Mouse (Mus musculus): Measurements from ENCODE around the gene Raly. TPM values are rescaled to one million over a fixed set of nuclear protein-coding genes. Genes with fewer than 3 reads are reported as not detected.

Gene Raly
- polyA plus RNA-seq, 1 experiment from 2014 or later: 73.2 TPM

DNA sequence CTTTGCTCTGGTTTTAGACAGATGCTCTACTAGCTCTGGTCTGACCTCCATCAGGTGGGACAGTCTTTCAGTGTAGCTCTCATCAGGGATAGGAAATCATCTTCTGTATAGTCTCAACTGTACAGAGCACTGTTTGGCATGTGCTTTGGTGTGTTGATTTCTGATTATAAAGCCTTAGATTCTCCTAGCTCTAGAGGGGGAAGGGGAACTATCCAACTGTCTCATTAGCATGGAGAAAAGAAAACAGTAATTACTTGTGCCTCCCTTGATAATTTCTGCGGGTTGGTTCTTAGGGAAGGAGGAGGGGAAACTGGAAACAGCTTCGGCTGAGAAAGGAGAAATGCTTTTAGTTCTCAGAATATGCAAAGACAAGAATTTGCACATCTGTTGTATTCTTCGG lies 26.2 kb downstream of the Raly start:
- DNase-seq (ENCODE audit: low spot score) (no peak), ATAC-seq (replicated peaks; ENCODE audit: low FRiP score, low TSS enrichment, low read depth) (no peak)
- Histone ChIP-seq H3K4me2 (ENCODE audit: low read length) (no peak overlapping the region), H3K27me3 (replicated peaks; ENCODE audit: control insufficient read depth, insufficient read depth, low read length) (no peaks in the 10 kb centered on the region), H3K27ac (ENCODE audit: low read depth) (no peak overlapping the region), H3K9ac (ENCODE audit: low read length) (no peak overlapping the region), H3K4me3 (ENCODE audit: low read depth, low read length) (no peak overlapping the region), H3K4me1 (replicated peaks; ENCODE audit: control insufficient read depth, insufficient read depth, low read length) (peaks cover 15% of the 10 kb centered on the region), H3K9me3 (ENCODE audit: control insufficient read depth, low read length) (no peaks in the 10 kb centered on the region), H3K36me3 (ENCODE audit: control insufficient read depth, insufficient read depth, low read length) (no peaks in the 10 kb centered on the region)
- WGBS: 69% methylated on average over 3 of the region's 3 CpGs

DNA sequence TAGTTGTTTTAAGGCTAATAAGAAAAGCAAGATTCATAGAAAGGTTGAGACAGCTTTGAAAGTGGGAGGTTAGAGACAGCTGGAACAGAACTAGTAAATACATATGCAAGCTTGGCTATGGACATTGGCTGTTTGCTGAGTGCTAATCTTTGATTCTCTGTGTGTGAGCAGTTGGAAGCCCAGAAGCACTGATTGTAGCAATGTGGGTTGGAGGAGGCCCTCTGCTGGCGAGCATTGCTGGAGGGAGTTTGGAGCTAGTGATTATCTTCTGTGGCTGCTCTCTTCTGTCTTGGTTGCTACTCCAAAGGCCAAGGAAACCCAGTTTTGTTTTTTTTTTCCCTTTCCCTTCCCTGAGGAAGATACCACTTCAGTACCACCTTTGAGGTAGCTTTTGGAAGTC lies 26.9 kb downstream of the Raly start:
- H3K9me3 ChIP-seq (ENCODE audit: control insufficient read depth, low read length): no peaks in the 10 kb centered on the region
- H3K27ac ChIP-seq (ENCODE audit: low read depth): no peak overlapping the region
- no peak overlapping the region for H3K9ac ChIP-seq (ENCODE audit: low read length)
- no peaks in the 10 kb centered on the region for H3K27me3 ChIP-seq (replicated peaks; ENCODE audit: control insufficient read depth, insufficient read depth, low read length)
- H3K4me3 ChIP-seq (ENCODE audit: low read depth, low read length): no peak overlapping the region
- ATAC-seq (replicated peaks; ENCODE audit: low FRiP score, low TSS enrichment, low read depth): no peak
- peaks cover 15% of the 10 kb centered on the region for H3K4me1 ChIP-seq (replicated peaks; ENCODE audit: control insufficient read depth, insufficient read depth, low read length)
- DNase-seq (ENCODE audit: low spot score): no peak
- WGBS: 32% methylated on average over 1 of the region's 1 CpGs
- H3K36me3 ChIP-seq (ENCODE audit: control insufficient read depth, insufficient read depth, low read length): no peaks in the 10 kb centered on the region
- no peak overlapping the region for H3K4me2 ChIP-seq (ENCODE audit: low read length)

DNA sequence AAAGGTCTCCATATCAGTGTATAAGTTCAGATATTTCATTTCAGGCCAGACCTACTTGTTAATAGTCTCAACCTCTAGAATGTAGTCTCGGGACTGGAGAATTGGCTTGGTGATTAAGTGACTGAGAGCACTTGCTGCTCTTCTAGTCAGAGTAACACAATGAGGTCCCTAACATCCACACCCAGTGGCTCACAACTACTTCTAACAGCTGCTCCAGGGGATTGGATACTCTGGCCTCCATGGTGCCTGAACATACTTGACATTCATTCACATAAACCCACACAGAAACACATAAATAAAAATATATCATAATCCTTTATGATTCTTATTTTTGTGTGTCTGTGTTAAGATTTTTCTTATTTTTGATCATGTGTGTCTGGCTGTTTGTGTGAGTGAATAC lies 27.7 kb downstream of the Raly start:
- Histone ChIP-seq H3K27ac (ENCODE audit: low read depth) (no peak overlapping the region), H3K9me3 (ENCODE audit: control insufficient read depth, low read length) (no peaks in the 10 kb centered on the region)
- 66% methylated on average over 1 of the region's 1 CpGs for WGBS

GRCm38 (mm10) chr2:154820346-154820745 lies 29.4 kb downstream of the Raly start:
- ATAC-seq (replicated peaks; ENCODE audit: low FRiP score, low TSS enrichment, low read depth) (no peak), DNase-seq (ENCODE audit: low spot score) (no peak)
- H3K4me3 ChIP-seq (ENCODE audit: low read depth, low read length): no peak overlapping the region
- no peak overlapping the region for H3K4me2 ChIP-seq (ENCODE audit: low read length)
- H3K36me3 ChIP-seq (ENCODE audit: control insufficient read depth, insufficient read depth, low read length): no peaks in the 10 kb centered on the region
- H3K9ac ChIP-seq (ENCODE audit: low read length): no peak overlapping the region
- no peak overlapping the region for H3K27ac ChIP-seq (ENCODE audit: low read depth)
- H3K27me3 ChIP-seq (replicated peaks; ENCODE audit: control insufficient read depth, insufficient read depth, low read length): no peaks in the 10 kb centered on the region
- peaks cover 15% of the 10 kb centered on the region for H3K4me1 ChIP-seq (replicated peaks; ENCODE audit: control insufficient read depth, insufficient read depth, low read length)
- 86% methylated on average over 1 of the region's 1 CpGs for WGBS
- H3K9me3 ChIP-seq (ENCODE audit: control insufficient read depth, low read length): no peaks in the 10 kb centered on the region

More for the DNA sequence above, 27.7 kb downstream of the Raly start:
- Histone ChIP-seq H3K4me2 (ENCODE audit: low read length) (no peak overlapping the region), H3K36me3 (ENCODE audit: control insufficient read depth, insufficient read depth, low read length) (no peaks in the 10 kb centered on the region), H3K4me3 (ENCODE audit: low read depth, low read length) (no peak overlapping the region), H3K4me1 (replicated peaks; ENCODE audit: control insufficient read depth, insufficient read depth, low read length) (peaks cover 15% of the 10 kb centered on the region), H3K9ac (ENCODE audit: low read length) (no peak overlapping the region), H3K27me3 (replicated peaks; ENCODE audit: control insufficient read depth, insufficient read depth, low read length) (no peaks in the 10 kb centered on the region)
- DNase-seq (ENCODE audit: low spot score) (no peak), ATAC-seq (replicated peaks; ENCODE audit: low FRiP score, low TSS enrichment, low read depth) (no peak)

GRCm38 (mm10) chr2:154826054-154826538 lies 35.2 kb downstream of the Raly start:
- ATAC-seq (replicated peaks; ENCODE audit: low FRiP score, low TSS enrichment, low read depth) (no peak), DNase-seq (ENCODE audit: low spot score) (no peak)
- WGBS: 78% methylated on average over 1 of the region's 1 CpGs

DNA sequence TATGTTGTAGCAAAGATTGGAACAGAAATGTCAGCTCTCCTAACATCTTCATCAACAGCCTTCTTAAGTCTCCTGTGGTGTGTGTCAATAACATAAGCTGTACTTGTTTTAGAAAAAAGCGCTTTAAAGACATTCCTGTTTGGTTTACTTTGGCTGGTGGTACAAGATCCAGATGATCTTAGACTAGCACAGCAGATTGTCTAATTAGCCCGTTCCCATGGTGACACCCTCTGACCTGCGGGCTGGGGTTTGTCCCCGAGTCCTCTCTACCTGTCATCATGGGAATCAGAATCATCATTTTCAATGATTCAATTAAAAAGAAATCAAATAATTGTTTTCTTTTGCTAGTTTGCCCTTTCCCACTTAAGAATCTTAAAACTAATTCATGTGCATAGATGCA lies 36.6 kb downstream of the Raly start:
- Histone ChIP-seq H3K9me3 (ENCODE audit: control insufficient read depth, low read length) (no peaks in the 10 kb centered on the region), H3K27me3 (replicated peaks; ENCODE audit: control insufficient read depth, insufficient read depth, low read length) (no peaks in the 10 kb centered on the region), H3K4me1 (replicated peaks; ENCODE audit: control insufficient read depth, insufficient read depth, low read length) (no peaks in the 10 kb centered on the region), H3K27ac (ENCODE audit: low read depth) (no peak overlapping the region), H3K9ac (ENCODE audit: low read length) (no peak overlapping the region), H3K4me3 (ENCODE audit: low read depth, low read length) (no peak overlapping the region), H3K36me3 (ENCODE audit: control insufficient read depth, insufficient read depth, low read length) (peaks cover 12% of the 10 kb centered on the region; the same call in 1 of the 2 replicates), H3K4me2 (ENCODE audit: low read length) (no peak overlapping the region)
- ATAC-seq (replicated peaks; ENCODE audit: low FRiP score, low TSS enrichment, low read depth): no peak
- WGBS: 75% methylated on average over 4 of the region's 4 CpGs
- DNase-seq (ENCODE audit: low spot score): no peak

More at GRCm38 (mm10) chr2:154826054-154826538, 35.2 kb downstream of the Raly start:
- H3K9me3 ChIP-seq (ENCODE audit: control insufficient read depth, low read length): no peaks in the 10 kb centered on the region
- H3K4me3 ChIP-seq (ENCODE audit: low read depth, low read length): no peak overlapping the region
- H3K4me1 ChIP-seq (replicated peaks; ENCODE audit: control insufficient read depth, insufficient read depth, low read length): no peaks in the 10 kb centered on the region
- H3K27me3 ChIP-seq (replicated peaks; ENCODE audit: control insufficient read depth, insufficient read depth, low read length): no peaks in the 10 kb centered on the region
- H3K36me3 ChIP-seq (ENCODE audit: control insufficient read depth, insufficient read depth, low read length): peaks cover 5% of the 10 kb centered on the region; the same call in 1 of the 2 replicates
- no peak overlapping the region for H3K9ac ChIP-seq (ENCODE audit: low read length)
- no peak overlapping the region for H3K4me2 ChIP-seq (ENCODE audit: low read length)
- no peak overlapping the region for H3K27ac ChIP-seq (ENCODE audit: low read depth)

DNA sequence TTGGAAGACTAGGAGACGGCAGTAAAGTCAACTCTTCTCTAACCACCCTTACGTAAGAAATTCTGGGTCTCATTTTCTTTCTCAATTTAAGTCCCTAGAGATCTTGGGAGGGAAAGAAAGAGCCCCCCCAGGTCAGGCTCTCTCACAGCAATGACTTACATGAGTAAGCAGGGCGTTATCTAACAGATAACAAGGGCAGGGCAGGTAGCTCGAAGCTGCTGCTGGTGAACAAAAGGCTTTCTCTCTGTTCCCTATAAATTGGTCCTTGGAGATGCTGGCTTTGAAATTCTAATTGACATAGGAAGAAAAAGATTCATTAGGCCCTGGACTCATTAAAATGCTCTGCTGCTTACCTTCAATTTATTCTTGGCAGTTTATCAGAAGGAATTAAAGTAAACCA lies 41.6 kb downstream of the Raly start:
- H3K4me3 ChIP-seq (ENCODE audit: low read depth, low read length): no peak overlapping the region
- no peak overlapping the region for H3K9ac ChIP-seq (ENCODE audit: low read length)
- H3K9me3 ChIP-seq (ENCODE audit: control insufficient read depth, low read length): no peaks in the 10 kb centered on the region
- DNase-seq (ENCODE audit: low spot score) (no peak), ATAC-seq (replicated peaks; ENCODE audit: low FRiP score, low TSS enrichment, low read depth) (no peak)
- H3K27me3 ChIP-seq (replicated peaks; ENCODE audit: control insufficient read depth, insufficient read depth, low read length): no peaks in the 10 kb centered on the region
- WGBS: 73% methylated on average over 4 of the region's 4 CpGs
- H3K36me3 ChIP-seq (ENCODE audit: control insufficient read depth, insufficient read depth, low read length): 0 out of 2 replicates have a peak, but pooled peaks cover 9% of the 10 kb centered on the region
- no peak overlapping the region for H3K27ac ChIP-seq (ENCODE audit: low read depth)
- H3K4me2 ChIP-seq (ENCODE audit: low read length): no peak overlapping the region
- H3K4me1 ChIP-seq (replicated peaks; ENCODE audit: control insufficient read depth, insufficient read depth, low read length): no peaks in the 10 kb centered on the region

- Histone ChIP-seq H3K27ac (ENCODE audit: low read depth) (no peak overlapping the region), H3K4me1 (replicated peaks; ENCODE audit: control insufficient read depth, insufficient read depth, low read length) (no peaks in the 10 kb centered on the region), H3K9me3 (ENCODE audit: control insufficient read depth, low read length) (peaks cover 7% of the 10 kb centered on the region; the same call in 1 of the 2 replicates), H3K4me3 (ENCODE audit: low read depth, low read length) (no peak overlapping the region), H3K27me3 (replicated peaks; ENCODE audit: control insufficient read depth, insufficient read depth, low read length) (no peaks in the 10 kb centered on the region), H3K9ac (ENCODE audit: low read length) (no peak overlapping the region), H3K36me3 (ENCODE audit: control insufficient read depth, insufficient read depth, low read length) (peaks cover 12% of the 10 kb centered on the region; the same call in 1 of the 2 replicates), H3K4me2 (ENCODE audit: low read length) (no peak overlapping the region)
- DNase-seq (ENCODE audit: low spot score) (no peak), ATAC-seq (replicated peaks; ENCODE audit: low FRiP score, low TSS enrichment, low read depth) (no peak)
- WGBS: 94% methylated on average over 6 of the region's 6 CpGs
Measured at GRCm38 (mm10) chr2:154834149-154834865, 43.4 kb downstream of the Raly start.

GRCm38 (mm10) chr2:154836537-154836936 lies 45.6 kb downstream of the Raly start:
- Histone ChIP-seq H3K4me2 (ENCODE audit: low read length) (no peak overlapping the region), H3K27me3 (replicated peaks; ENCODE audit: control insufficient read depth, insufficient read depth, low read length) (no peaks in the 10 kb centered on the region), H3K4me3 (ENCODE audit: low read depth, low read length) (no peak overlapping the region), H3K4me1 (replicated peaks; ENCODE audit: control insufficient read depth, insufficient read depth, low read length) (no peaks in the 10 kb centered on the region), H3K27ac (ENCODE audit: low read depth) (no peak overlapping the region), H3K36me3 (ENCODE audit: control insufficient read depth, insufficient read depth, low read length) (peaks cover 8% of the 10 kb centered on the region; the same call in 1 of the 2 replicates), H3K9ac (ENCODE audit: low read length) (no peak overlapping the region), H3K9me3 (ENCODE audit: control insufficient read depth, low read length) (peaks cover 19% of the 10 kb centered on the region)
- 89% methylated on average over 2 of the region's 2 CpGs for WGBS
- no peak for DNase-seq (ENCODE audit: low spot score)
- no peak for ATAC-seq (replicated peaks; ENCODE audit: low FRiP score, low TSS enrichment, low read depth)

Measured in intestine, embryonic 14.5 days (tissue).